Mouse (Mus musculus) midbrain, embryonic 12.5 days (tissue): Measurements from ENCODE around the gene Gm21985. TPM values are rescaled to one million over a fixed set of nuclear protein-coding genes. Genes with fewer than 3 reads are reported as not detected.
"Not testable (repeated sequence)": the region's sequence is repeated elsewhere in the genome, so short reads cannot be mapped to it uniquely, and the experiment has no call there.

Experiments
- ATAC-seq: fragments of 200-750 bp; cut with Nextera tagmentation; 2 replicates; pipeline ENCODE4 v1.8.0; 2017; ENCODE audit warnings: low read depth, moderate TSS enrichment, moderate library complexity; ENCODE audit not compliant: low FRiP score
- H3K27ac ChIP-seq: fragments of 300-500 bp; sonication (generic); replicated peaks from 2 replicates; pipeline ENCODE4 v1.5.1; 2016; ENCODE audit warnings: mild to moderate bottlenecking
- H3K27me3 ChIP-seq: fragments of 300-500 bp; sonication (generic); 2 replicates; pipeline ENCODE4 v1.6.1; 2016; ENCODE audit warnings: mild to moderate bottlenecking
- H3K36me3 ChIP-seq: fragments of 300-500 bp; sonication (generic); 2 replicates; pipeline ENCODE4 v1.6.1; 2016
- H3K4me1 ChIP-seq: fragments of 300-500 bp; sonication (generic); 2 replicates; pipeline ENCODE4 v1.6.1; 2016
- H3K4me2 ChIP-seq: fragments of 300-500 bp; sonication (generic); replicated peaks from 2 replicates; pipeline ENCODE4 v1.6.1; 2016; ENCODE audit warnings: mild to moderate bottlenecking, moderate library complexity
- H3K4me3 ChIP-seq: fragments of 300-500 bp; sonication (generic); 2 replicates; pipeline ENCODE4 v1.5.1; 2016; ENCODE audit warnings: mild to moderate bottlenecking
- H3K9ac ChIP-seq: fragments of 300-500 bp; sonication (generic); replicated peaks from 2 replicates; pipeline ENCODE4 v1.6.1; 2016; ENCODE audit warnings: mild to moderate bottlenecking, moderate library complexity
- H3K9me3 ChIP-seq: fragments of 300-500 bp; sonication (generic); 2 replicates; pipeline ENCODE4 v1.6.1; 2016; ENCODE audit warnings: mild to moderate bottlenecking
- WGBS: fragments of 180-500 bp; shearing (Covaris S2); methylation state at CpG from one replicate; pipeline ENCODE4 v1.1.7; 2016; 5-methylcytosine and 5-hydroxymethylcytosine counted together
- polyA plus RNA-seq: library from polyadenylated mRNA; unstranded; fragments of >200 nt; fragmentation: Nextera tagmentation; extraction: Ambion mirVana; gene quantifications from 2 replicates; pipeline ENCODE4 v1.2.1, GENCODE M21; 2016

Gene Gm21985
- polyA plus RNA-seq, 1 experiment from 2014 or later, result not detected

DNA sequence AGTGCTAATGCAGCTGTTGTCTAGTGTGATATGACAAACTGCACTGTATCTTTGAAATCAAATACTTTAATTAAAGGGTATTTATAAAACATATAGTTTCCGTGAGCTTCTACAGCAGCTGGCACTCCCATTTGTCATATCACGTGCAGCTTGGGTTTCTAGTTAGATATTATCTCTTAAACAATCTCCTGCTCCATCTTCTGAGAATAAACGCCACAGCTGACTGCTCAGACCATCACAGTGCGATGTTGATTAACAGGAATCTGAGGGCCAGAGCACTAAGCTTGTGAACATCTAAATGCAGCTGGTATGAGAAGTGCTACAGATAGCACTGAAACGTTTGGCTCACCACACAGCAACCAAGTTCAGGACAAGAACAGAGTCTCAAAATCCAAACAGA, 164.3 kb downstream of the Gm21985 start:
- H3K27me3 ChIP-seq, result no peaks in the 10 kb centered on the region
- H3K9ac ChIP-seq, result no peak overlapping the region
- no peak overlapping the region for H3K4me2 ChIP-seq
- WGBS, result 82% methylated on average over 5 of the region's 5 CpGs
- no peak overlapping the region for H3K27ac ChIP-seq
- H3K4me3 ChIP-seq, result no peak overlapping the region
- no peaks in the 10 kb centered on the region for H3K4me1 ChIP-seq
- no peaks in the 10 kb centered on the region for H3K9me3 ChIP-seq
- ATAC-seq, result no peak
- H3K36me3 ChIP-seq, result no peaks in the 10 kb centered on the region

DNA sequence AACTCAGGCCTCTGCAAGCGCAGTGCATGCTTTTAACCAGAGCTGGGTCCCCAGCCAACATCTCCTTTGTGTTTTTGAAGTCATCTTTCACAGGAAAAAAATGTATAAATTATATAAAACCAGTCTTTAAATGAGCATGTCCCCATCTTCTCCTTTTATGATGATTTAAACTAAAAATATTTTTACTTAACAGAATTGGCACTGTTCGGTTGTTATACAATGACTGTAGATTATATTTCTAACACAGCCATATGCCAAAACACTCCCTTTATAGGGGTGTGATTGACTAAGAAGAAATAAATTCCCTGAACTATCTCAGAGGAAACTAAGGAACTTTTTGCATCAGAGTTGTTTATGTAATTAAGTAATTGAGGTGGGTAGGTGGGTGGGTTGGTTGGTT, 166.4 kb downstream of the Gm21985 start:
- Histone ChIP-seq H3K27me3 (no peaks in the 10 kb centered on the region), H3K36me3 (no peaks in the 10 kb centered on the region), H3K4me1 (no peaks in the 10 kb centered on the region), H3K27ac (no peak overlapping the region), H3K4me2 (no peak overlapping the region), H3K9me3 (no peaks in the 10 kb centered on the region), H3K9ac (no peak overlapping the region), H3K4me3 (no peak overlapping the region)
- no peak for ATAC-seq
- 92% methylated on average over 2 of the region's 2 CpGs for WGBS

- no peak overlapping the region for H3K27ac ChIP-seq
- H3K4me1 ChIP-seq, result no peaks in the 10 kb centered on the region
- H3K36me3 ChIP-seq, result no peaks in the 10 kb centered on the region
- H3K27me3 ChIP-seq, result no peaks in the 10 kb centered on the region
- no peak for ATAC-seq
- H3K9me3 ChIP-seq, result no peaks in the 10 kb centered on the region
- H3K4me2 ChIP-seq, result no peak overlapping the region
- no peak overlapping the region for H3K9ac ChIP-seq
- WGBS, result 66% methylated on average over 2 of the region's 2 CpGs
- no peak overlapping the region for H3K4me3 ChIP-seq
Measured at GRCm38 (mm10) chr2:112433359-112433758, 167.2 kb downstream of the Gm21985 start.

DNA sequence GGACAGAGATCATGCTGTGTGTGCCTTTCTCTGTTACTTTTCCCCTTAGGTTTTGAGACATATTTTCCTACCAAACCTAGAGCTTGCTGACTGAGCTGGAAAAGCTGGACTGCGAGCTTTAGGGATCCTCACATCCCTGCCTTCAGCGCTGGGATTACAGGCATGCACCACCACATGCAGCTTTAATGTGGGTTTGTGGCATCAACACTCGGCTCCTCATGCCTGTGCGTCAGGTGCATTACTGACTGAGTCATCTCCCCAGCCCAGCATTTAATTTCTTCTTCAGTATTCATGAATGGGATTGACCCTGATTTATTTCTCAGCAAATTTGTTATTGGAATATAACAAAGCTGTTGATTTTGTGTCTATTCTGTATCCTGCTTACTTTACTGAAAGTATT, 170.2 kb downstream of the Gm21985 start:
- WGBS, result 85% methylated on average over 4 of the region's 4 CpGs
- H3K4me2 ChIP-seq, result no peak overlapping the region
- no peaks in the 10 kb centered on the region for H3K27me3 ChIP-seq
- H3K4me3 ChIP-seq, result no peak overlapping the region
- no peak for ATAC-seq
- H3K27ac ChIP-seq, result no peak overlapping the region
- no peak overlapping the region for H3K9ac ChIP-seq
- no peaks in the 10 kb centered on the region for H3K4me1 ChIP-seq
- no peaks in the 10 kb centered on the region for H3K9me3 ChIP-seq
- no peaks in the 10 kb centered on the region for H3K36me3 ChIP-seq

GRCm38 (mm10) chr2:112437589-112437988, 171.5 kb downstream of the Gm21985 start:
- H3K4me2 ChIP-seq, result no peak overlapping the region
- H3K4me1 ChIP-seq, result no peaks in the 10 kb centered on the region
- WGBS, result 95% methylated on average over 2 of the region's 2 CpGs
- no peaks in the 10 kb centered on the region for H3K36me3 ChIP-seq
- no peak overlapping the region for H3K27ac ChIP-seq
- H3K9ac ChIP-seq, result no peak overlapping the region
- H3K27me3 ChIP-seq, result no peaks in the 10 kb centered on the region
- H3K4me3 ChIP-seq, result no peak overlapping the region
- H3K9me3 ChIP-seq, result no peaks in the 10 kb centered on the region
- ATAC-seq, result no peak

GRCm38 (mm10) chr2:112443491-112443890, 177.4 kb downstream of the Gm21985 start:
- ATAC-seq, result no peak
- no peaks in the 10 kb centered on the region for H3K4me1 ChIP-seq
- WGBS, result 75% methylated on average over 2 of the region's 2 CpGs

DNA sequence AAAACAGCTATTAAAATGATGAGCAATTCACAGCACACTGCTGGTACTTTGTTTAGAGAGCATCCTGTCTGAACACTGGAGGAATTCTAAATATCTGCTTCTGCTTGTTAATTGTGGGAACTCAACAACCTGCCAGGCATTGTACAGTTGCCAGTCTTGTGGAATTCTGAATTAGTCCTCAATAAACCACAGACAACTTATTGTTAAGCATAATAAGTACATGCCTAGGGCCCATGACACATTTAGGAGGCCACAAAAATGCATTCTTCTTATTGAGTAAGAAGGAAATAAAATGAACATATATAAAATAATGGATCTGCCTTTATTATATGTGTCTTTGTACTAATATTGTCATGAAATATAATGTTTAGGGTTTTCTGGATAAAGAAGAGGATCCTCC, 179.4 kb downstream of the Gm21985 start:
- Histone ChIP-seq H3K27ac (no peak overlapping the region), H3K9ac (no peak overlapping the region), H3K27me3 (no peaks in the 10 kb centered on the region), H3K36me3 (no peaks in the 10 kb centered on the region), H3K4me1 (no peaks in the 10 kb centered on the region), H3K4me3 (no peak overlapping the region), H3K9me3 (no peaks in the 10 kb centered on the region), H3K4me2 (no peak overlapping the region)
- ATAC-seq, result no peak

More at GRCm38 (mm10) chr2:112443491-112443890, 177.4 kb downstream of the Gm21985 start:
- Histone ChIP-seq H3K27me3 (no peaks in the 10 kb centered on the region), H3K9me3 (no peaks in the 10 kb centered on the region), H3K36me3 (no peaks in the 10 kb centered on the region), H3K4me3 (no peak overlapping the region), H3K4me2 (no peak overlapping the region), H3K27ac (no peak overlapping the region), H3K9ac (no peak overlapping the region)

- not testable (repeated sequence) for H3K4me3 ChIP-seq, H3K9me3 ChIP-seq, H3K27me3 ChIP-seq, H3K36me3 ChIP-seq, H3K4me2 ChIP-seq, ATAC-seq, H3K4me1 ChIP-seq, H3K27ac ChIP-seq, H3K9ac ChIP-seq
- 75% methylated on average over 4 of the region's 4 CpGs for WGBS
Measured at GRCm38 (mm10) chr2:112448046-112448445, 181.9 kb downstream of the Gm21985 start.

DNA sequence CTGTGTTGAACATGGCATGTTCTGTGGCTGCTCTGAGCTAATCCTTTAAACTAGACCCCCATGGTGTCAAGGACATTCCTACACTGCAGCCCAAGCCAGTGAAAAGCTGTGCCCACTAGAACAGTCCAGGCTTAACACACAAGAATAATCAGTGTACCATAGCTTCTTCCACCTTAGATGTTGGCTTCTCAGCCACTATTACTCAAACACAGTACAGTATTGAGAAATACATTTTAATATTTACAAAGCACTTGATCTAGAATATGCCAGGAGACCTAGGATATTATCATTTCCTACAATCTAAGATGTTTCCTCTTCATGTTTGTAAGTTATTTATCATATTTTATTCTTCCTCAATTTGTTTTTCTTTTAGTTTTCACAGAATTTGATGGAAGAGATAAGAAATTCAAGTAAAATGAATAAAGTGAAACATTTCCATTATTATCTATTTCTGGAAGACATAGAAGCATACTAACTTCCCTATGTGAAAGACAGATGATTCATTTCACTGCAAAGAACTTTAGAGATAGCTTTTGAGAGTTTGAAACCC, 182.5 kb downstream of the Gm21985 start:
- no peak overlapping the region for H3K4me3 ChIP-seq
- no peaks in the 10 kb centered on the region for H3K36me3 ChIP-seq
- no peak overlapping the region for H3K27ac ChIP-seq
- H3K4me2 ChIP-seq, result no peak overlapping the region
- no peaks in the 10 kb centered on the region for H3K4me1 ChIP-seq
- no peaks in the 10 kb centered on the region for H3K9me3 ChIP-seq
- no peaks in the 10 kb centered on the region for H3K27me3 ChIP-seq
- no peak for ATAC-seq
- no peak overlapping the region for H3K9ac ChIP-seq

- no peak overlapping the region for H3K9ac ChIP-seq
- H3K36me3 ChIP-seq, result no peaks in the 10 kb centered on the region
- H3K27me3 ChIP-seq, result no peaks in the 10 kb centered on the region
- no peaks in the 10 kb centered on the region for H3K9me3 ChIP-seq
- WGBS, result 36% methylated on average over 4 of the region's 4 CpGs
- H3K4me1 ChIP-seq, result peaks cover 2% of the 10 kb centered on the region; the same call in 1 of the 2 replicates
- H3K4me3 ChIP-seq, result no peak overlapping the region
- no peak overlapping the region for H3K27ac ChIP-seq
- ATAC-seq, result no peak
- H3K4me2 ChIP-seq, result no peak overlapping the region
Measured at GRCm38 (mm10) chr2:112449597-112450296, 183.6 kb downstream of the Gm21985 start.

GRCm38 (mm10) chr2:112452513-112452912, 186.4 kb downstream of the Gm21985 start:
- H3K9ac ChIP-seq, H3K27me3 ChIP-seq, ATAC-seq, H3K36me3 ChIP-seq, H3K4me2 ChIP-seq, H3K4me3 ChIP-seq, H3K4me1 ChIP-seq, H3K9me3 ChIP-seq, H3K27ac ChIP-seq: not testable (repeated sequence)

- peak overlapping the region; percentile 79; the same call in 1 of the 2 replicates for H3K27ac ChIP-seq
- H3K4me1 ChIP-seq, result peaks cover 10% of the 10 kb centered on the region; the same call in 1 of the 2 replicates
- H3K27me3 ChIP-seq, result no peaks in the 10 kb centered on the region
- 33% methylated on average over 17 of the region's 17 CpGs for WGBS
- peak; percentile 70 for ATAC-seq
- peak overlapping the region; percentile 90 for H3K9ac ChIP-seq
- H3K4me3 ChIP-seq, result peak overlapping the region; percentile 75
- no peaks in the 10 kb centered on the region for H3K36me3 ChIP-seq
- H3K4me2 ChIP-seq, result peak overlapping the region; percentile 87
- no peaks in the 10 kb centered on the region for H3K9me3 ChIP-seq
Measured at GRCm38 (mm10) chr2:112454125-112454861, 188.2 kb downstream of the Gm21985 start.
